Mouse (Mus musculus) common myeloid progenitor, adult 5-6 weeks (primary cell): ENCODE measurements at regions not wholly inside any gene's neighbourhood (a gene's known extent, or its start where the extent isn't known, plus 50 kb on each side); places are given as distances from the start of the nearest gene placed in this dataset.

Experiments
- ATAC-seq: replicated peaks from 2 replicates; pipeline ENCODE4 v1.8.0; 2016; ENCODE audit warnings: low read depth, mild to moderate bottlenecking, moderate TSS enrichment, inconsistent platforms; ENCODE audit not compliant: poor library complexity, severe bottlenecking

GRCm38 (mm10) chr16:31370590-31371092 is 51.4 kb upstream of the Bdh1 start:
- peak; percentile 88 for ATAC-seq

- no peak for ATAC-seq
These were observed 52.2 kb upstream of the Bdh1 start for GRCm38 (mm10) chr16:31369849-31370248.

- no peak for ATAC-seq
These were observed 53.1 kb upstream of the Apod start for GRCm38 (mm10) chr16:31367521-31368245.

GRCm38 (mm10) chr16:31366033-31366432 is 51.4 kb upstream of the Apod start:
- no peak for ATAC-seq

GRCm38 (mm10) chr16:31364475-31364874 is 49.9 kb upstream of the Apod start:
- ATAC-seq, result no peak
